Mouse (Mus musculus) kidney, embryonic 16.5 days (tissue): ENCODE data around the gene Gm12216. TPM values are rescaled to one million over a fixed set of nuclear protein-coding genes. Genes with fewer than 3 reads are reported as not detected.
A peak's percentile ranks its signal among the peaks of the same experiment; 100 is the strongest.
"Not testable (repeated sequence)": the region's sequence is repeated elsewhere in the genome, so short reads cannot be mapped to it uniquely, and the experiment has no call there.

Experiments used
- ATAC-seq: fragments of 200-750 bp; cut with Nextera tagmentation; 2 replicates; pipeline ENCODE4 v1.8.0; 2017; ENCODE audit warnings: moderate TSS enrichment; ENCODE audit not compliant: low FRiP score, low TSS enrichment
- H3K27ac ChIP-seq: fragments of 300-500 bp; sonication (generic); 2 replicates; pipeline ENCODE4 v1.5.1; 2014; ENCODE audit warnings: low read length
- H3K27me3 ChIP-seq: fragments of 300-500 bp; sonication (generic); 2 replicates; pipeline ENCODE4 v1.6.1; 2014; ENCODE audit warnings: low read length, control low read depth, mixed read lengths; ENCODE audit not compliant: insufficient read depth
- H3K36me3 ChIP-seq: fragments of 300-500 bp; sonication (generic); 2 replicates; pipeline ENCODE4 v1.6.1; 2014; ENCODE audit warnings: low read length, control low read depth, mixed read lengths; ENCODE audit not compliant: insufficient read depth
- H3K4me1 ChIP-seq: fragments of 300-500 bp; sonication (generic); 2 replicates; pipeline ENCODE4 v1.6.1; 2014; ENCODE audit warnings: low read length, control low read depth, mixed read lengths; ENCODE audit not compliant: insufficient read depth
- H3K4me2 ChIP-seq: fragments of 300-500 bp; sonication (generic); replicated peaks from 2 replicates; pipeline ENCODE4 v1.6.1; 2014; ENCODE audit warnings: low read depth, low read length
- H3K4me3 ChIP-seq: fragments of 300-500 bp; sonication (generic); 2 replicates; pipeline ENCODE4 v1.5.1; 2014; ENCODE audit warnings: mild to moderate bottlenecking, low read length
- H3K9ac ChIP-seq: fragments of 300-500 bp; sonication (generic); replicated peaks from 2 replicates; pipeline ENCODE4 v1.6.1; 2014; ENCODE audit warnings: low read length
- H3K9me3 ChIP-seq: fragments of 300-500 bp; sonication (generic); 2 replicates; pipeline ENCODE4 v1.6.1; 2016; ENCODE audit warnings: low read length, control low read depth
- WGBS: fragments of 180-500 bp; shearing (Covaris S2); extraction: QIAGEN DNeasy Blood & Tissue Kit; methylation state at CpG from one replicate; pipeline ENCODE4 v1.1.7; 2014; 5-methylcytosine and 5-hydroxymethylcytosine counted together
- polyA plus RNA-seq: library from polyadenylated mRNA; unstranded; fragments of >200 nt; fragmentation: Nextera tagmentation; extraction: Ambion mirVana; gene quantifications from 2 replicates; pipeline ENCODE4 v1.2.1, GENCODE M21; 2015

The Gm12216 gene
- polyA plus RNA-seq, 1 experiment from 2014 or later = 1.1 TPM

DNA sequence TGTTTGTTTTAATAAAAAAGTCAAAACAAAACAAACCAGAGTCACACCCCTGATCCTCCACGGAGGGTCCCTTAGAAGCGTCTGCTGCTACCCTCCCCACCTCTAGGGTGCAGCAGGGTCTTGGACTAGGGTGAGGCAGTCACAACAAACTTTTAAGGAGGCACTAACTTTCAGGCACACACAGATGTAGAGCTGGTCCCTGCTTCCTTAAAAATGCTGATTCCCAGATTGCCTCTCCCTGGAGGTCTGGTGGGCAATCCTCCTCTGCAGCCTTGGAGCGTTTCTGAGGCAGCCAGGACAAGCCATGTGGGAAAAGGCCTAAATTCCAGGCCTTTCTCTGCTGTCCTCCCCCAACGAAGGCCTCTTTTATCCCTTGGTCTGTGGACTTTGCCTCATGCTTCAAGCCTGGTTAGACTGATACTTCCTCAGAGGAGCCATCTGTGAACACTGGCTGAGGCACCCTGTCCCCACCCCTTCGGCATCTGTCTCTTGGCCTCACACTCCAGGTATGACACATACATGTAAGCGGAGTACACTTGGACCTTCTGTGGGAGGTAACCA is 100.2 kb downstream of the Gm12216 start:
- 0 out of 2 replicates have a peak, but pooled peaks have one; percentile 14 for ATAC-seq
- H3K9ac ChIP-seq = no peak overlapping the region; the same call in 1 of the 2 replicates
- H3K27me3 ChIP-seq = no peaks in the 10 kb centered on the region
- WGBS = 37% methylated on average over 6 of the region's 6 CpGs
- H3K36me3 ChIP-seq = no peaks in the 10 kb centered on the region
- H3K4me1 ChIP-seq = peaks cover 51% of the 10 kb centered on the region
- H3K4me3 ChIP-seq = no peak overlapping the region
- no peak overlapping the region for H3K4me2 ChIP-seq
- no peaks in the 10 kb centered on the region for H3K9me3 ChIP-seq
- H3K27ac ChIP-seq = peak overlapping the region; percentile 52

DNA sequence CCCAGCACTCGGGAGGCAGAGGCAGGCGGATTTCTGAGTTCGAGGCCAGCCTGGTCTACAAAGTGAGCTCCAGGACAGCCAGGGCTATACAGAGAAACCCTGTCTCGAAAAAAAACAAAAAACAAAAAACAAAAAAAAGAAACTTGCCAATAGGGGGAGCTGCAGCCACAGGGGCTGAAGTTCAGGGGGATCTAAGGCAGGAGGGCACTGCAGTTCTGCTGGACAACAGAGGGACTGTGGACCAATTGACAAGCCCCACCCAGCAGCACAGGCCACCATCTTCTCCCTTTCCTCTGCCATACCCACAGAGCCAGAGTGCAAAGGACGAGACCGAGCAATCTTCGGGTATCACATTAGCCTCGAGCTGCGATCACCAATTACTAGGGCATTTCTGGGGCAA is 101.0 kb downstream of the Gm12216 start:
- WGBS = 70% methylated on average over 8 of the region's 9 CpGs
- not testable (repeated sequence) for H3K27ac ChIP-seq, H3K4me3 ChIP-seq, H3K4me2 ChIP-seq, H3K27me3 ChIP-seq, H3K9me3 ChIP-seq, H3K9ac ChIP-seq, ATAC-seq, H3K36me3 ChIP-seq
- H3K4me1 ChIP-seq = peaks cover 43% of the 10 kb centered on the region

DNA sequence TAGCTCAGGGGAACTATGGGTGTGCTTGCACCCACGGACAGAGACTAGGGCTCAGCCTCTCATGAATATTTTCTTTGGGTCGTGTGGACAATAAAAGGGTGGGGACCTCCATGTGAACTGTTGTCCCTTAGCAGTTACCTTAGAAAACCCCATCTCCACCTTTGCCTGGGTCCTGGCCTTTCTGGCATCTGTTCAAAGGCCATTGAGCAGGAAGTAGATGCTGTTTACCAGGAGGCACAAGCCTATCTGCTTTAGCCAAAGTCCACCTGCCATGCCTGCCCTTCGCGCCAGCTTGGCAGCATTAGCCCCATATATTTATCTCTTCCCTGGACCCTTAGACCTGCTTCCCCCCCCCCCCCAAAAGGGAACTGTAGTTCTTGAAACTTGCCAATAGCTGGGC is 101.4 kb downstream of the Gm12216 start:
- H3K9me3 ChIP-seq = no peaks in the 10 kb centered on the region; the same call in 1 of the 2 replicates
- no peaks in the 10 kb centered on the region for H3K36me3 ChIP-seq
- no peaks in the 10 kb centered on the region for H3K27me3 ChIP-seq
- 89% methylated on average over 4 of the region's 4 CpGs for WGBS
- no peak overlapping the region for H3K4me3 ChIP-seq
- H3K27ac ChIP-seq = no peak overlapping the region
- no peak overlapping the region for H3K4me2 ChIP-seq
- no peak for ATAC-seq
- H3K9ac ChIP-seq = no peak overlapping the region
- peaks cover 38% of the 10 kb centered on the region for H3K4me1 ChIP-seq

DNA sequence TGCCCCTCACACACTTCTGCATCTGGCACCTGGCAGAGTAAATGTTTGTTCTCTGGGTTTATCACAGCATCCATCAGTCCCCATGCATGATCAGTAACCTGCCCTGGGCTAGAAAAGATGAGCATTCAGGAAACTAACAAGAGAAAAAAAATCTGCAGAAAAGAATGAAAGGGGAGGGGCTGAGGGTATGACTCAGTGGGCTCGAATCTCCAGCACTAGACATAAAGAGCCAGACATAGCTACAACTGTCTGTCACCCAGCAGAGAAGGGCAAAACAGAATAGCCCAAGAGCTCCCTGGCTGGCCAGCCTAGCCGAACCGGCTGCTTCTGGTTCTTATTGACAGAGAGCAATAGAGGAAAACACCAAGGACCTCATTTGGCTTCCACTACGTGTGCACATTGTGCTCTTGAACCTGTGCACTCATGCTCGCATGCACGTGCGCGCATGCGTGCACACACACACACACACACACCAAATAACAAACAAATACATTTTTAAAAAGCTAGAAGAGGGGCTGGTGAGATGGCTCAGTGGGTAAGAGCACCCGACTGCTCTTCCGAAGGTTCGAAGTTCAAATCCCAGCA is 104.0 kb downstream of the Gm12216 start:
- Histone ChIP-seq H3K36me3 (no peaks in the 10 kb centered on the region), H3K9me3 (no peaks in the 10 kb centered on the region; the same call in 1 of the 2 replicates), H3K27ac (no peak overlapping the region), H3K4me2 (no peak overlapping the region), H3K9ac (no peak overlapping the region), H3K4me3 (no peak overlapping the region), H3K4me1 (peaks cover 18% of the 10 kb centered on the region), H3K27me3 (no peaks in the 10 kb centered on the region)
- no peak for ATAC-seq
- 74% methylated on average over 12 of the region's 12 CpGs for WGBS

DNA sequence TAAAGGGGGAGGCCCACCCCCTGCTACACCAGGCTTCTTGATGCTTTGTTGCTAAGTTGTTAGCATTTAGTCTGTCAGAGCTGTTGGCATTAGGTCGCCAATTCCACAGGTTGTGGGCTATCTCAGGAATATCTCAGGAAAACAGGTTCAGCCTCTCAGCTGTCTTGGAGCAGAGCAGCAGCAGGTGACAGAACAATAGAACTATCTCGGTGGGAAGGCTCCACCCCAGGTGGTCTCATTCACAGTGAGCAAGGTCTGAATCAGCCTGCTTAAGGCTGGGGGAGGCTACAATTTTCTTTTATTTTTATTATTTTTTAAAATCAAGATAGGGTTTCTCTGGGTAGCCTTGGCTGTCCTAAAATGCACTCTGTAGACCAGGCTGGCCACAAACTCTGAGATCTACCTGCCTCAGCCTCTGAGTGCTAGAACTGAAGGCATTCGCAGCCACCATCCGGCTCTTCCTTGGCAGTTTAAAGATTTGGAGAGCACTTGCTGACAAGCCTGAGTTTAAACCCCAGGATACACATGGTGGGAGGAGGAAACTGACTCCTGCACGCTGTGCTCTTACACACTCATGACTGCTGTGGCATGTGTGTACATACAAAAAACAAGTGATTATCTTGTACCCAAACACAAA is 109.2 kb downstream of the Gm12216 start:
- 57% methylated on average over 5 of the region's 5 CpGs for WGBS
- Histone ChIP-seq H3K4me2 (no peak overlapping the region), H3K9ac (no peak overlapping the region), H3K4me3 (no peak overlapping the region), H3K36me3 (no peaks in the 10 kb centered on the region), H3K27ac (no peak overlapping the region), H3K27me3 (no peaks in the 10 kb centered on the region), H3K9me3 (no peaks in the 10 kb centered on the region; the same call in 1 of the 2 replicates), H3K4me1 (no peaks in the 10 kb centered on the region)
- ATAC-seq = no peak

DNA sequence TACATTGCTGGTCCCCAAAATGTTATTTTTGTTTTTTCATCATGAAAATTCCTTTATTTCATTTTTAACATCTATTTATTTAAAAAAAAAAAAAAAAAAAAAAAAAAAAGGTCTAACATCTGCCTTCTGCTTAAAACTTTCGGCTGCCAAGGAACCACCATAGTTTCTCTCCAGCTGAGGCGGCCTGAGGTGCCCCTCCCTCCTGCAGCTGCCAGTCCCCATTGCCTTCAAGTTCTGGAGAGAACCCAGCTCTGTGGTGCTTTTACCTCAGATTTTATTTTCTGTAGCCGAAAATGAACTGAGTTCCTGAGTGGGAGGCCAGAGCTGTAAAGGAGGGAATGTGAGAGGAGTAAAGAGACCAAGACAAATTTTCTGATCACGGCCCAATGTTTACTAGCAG is 109.8 kb downstream of the Gm12216 start:
- H3K9me3 ChIP-seq = no peaks in the 10 kb centered on the region; the same call in 1 of the 2 replicates
- no peaks in the 10 kb centered on the region for H3K27me3 ChIP-seq
- H3K4me3 ChIP-seq = no peak overlapping the region
- no peaks in the 10 kb centered on the region for H3K4me1 ChIP-seq
- H3K36me3 ChIP-seq = no peaks in the 10 kb centered on the region
- 64% methylated on average over 4 of the region's 4 CpGs for WGBS
- H3K9ac ChIP-seq = no peak overlapping the region
- H3K4me2 ChIP-seq = no peak overlapping the region
- H3K27ac ChIP-seq = no peak overlapping the region
- ATAC-seq = no peak

DNA sequence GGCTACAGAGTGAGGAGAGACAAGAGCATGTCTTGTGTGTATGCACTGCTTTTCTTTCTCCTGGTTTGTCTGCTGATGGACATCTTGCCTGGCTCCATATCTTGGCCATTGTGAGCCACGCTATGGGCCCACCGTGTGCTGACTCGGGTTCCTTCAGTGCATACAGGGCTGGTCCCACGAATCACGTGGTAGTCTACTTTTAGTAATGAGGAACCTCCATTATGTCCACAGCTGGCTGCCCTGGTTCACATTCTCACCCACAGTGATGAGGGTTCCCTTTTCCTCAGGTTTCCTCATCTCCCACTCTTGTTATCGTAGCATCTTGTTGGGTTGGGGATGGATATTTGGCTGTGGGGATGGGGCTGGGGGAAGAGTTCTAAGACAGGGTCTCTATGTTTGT is 110.4 kb downstream of the Gm12216 start:
- Histone ChIP-seq H3K9ac (no peak overlapping the region), H3K4me3 (no peak overlapping the region), H3K36me3 (no peaks in the 10 kb centered on the region), H3K27me3 (no peaks in the 10 kb centered on the region), H3K4me2 (no peak overlapping the region), H3K4me1 (no peaks in the 10 kb centered on the region), H3K27ac (no peak overlapping the region), H3K9me3 (no peaks in the 10 kb centered on the region; the same call in 1 of the 2 replicates)
- ATAC-seq = no peak
- 88% methylated on average over 6 of the region's 6 CpGs for WGBS

DNA sequence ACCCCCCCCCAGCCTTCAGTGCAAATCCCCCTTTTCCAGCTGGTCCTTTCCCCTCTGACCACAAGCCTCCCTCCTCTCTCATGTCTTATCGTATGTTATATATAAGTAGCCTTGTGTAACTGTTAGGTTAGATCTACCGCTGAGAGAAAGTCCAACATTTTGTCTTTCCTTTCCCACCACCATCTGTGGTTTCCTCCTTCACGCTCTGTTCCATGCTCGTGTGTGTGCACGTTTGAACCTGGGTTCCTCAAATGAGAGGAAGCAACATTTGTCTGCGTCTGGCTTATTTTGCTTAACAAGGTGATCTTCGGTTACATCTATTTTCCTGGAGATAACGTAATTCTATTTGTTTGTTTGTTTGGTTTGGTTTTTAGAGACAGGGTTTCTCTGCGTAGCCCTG is 111.1 kb downstream of the Gm12216 start:
- H3K27me3 ChIP-seq = no peaks in the 10 kb centered on the region
- no peak overlapping the region for H3K27ac ChIP-seq
- WGBS = 86% methylated on average over 9 of the region's 9 CpGs
- no peak overlapping the region for H3K4me3 ChIP-seq
- H3K9ac ChIP-seq = no peak overlapping the region
- ATAC-seq = no peak
- H3K4me1 ChIP-seq = no peaks in the 10 kb centered on the region
- no peaks in the 10 kb centered on the region for H3K36me3 ChIP-seq
- no peaks in the 10 kb centered on the region for H3K9me3 ChIP-seq
- no peak overlapping the region for H3K4me2 ChIP-seq

DNA sequence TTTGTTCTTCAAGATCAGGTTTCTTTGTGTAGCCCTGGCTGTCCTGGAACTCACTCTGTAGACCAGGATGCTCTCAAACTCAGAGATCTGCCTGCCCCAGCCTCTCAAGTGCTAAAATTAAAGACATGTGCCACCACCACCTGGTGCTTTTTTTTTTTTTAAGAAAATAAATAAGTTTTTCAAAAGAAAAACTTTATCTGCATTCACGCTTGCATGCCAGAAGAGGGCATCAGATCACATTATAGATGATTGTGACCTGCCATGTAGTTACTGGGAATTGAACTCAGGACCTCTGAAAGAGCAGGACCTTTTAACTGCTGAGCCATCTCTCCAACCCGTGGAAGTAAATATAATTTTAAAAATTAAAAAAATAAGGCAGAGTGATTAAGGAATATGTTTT is 113.8 kb downstream of the Gm12216 start:
- Histone ChIP-seq H3K4me2 (no peak overlapping the region), H3K27me3 (no peaks in the 10 kb centered on the region), H3K9me3 (no peaks in the 10 kb centered on the region), H3K9ac (no peak overlapping the region), H3K4me3 (no peak overlapping the region), H3K4me1 (no peaks in the 10 kb centered on the region), H3K27ac (no peak overlapping the region), H3K36me3 (no peaks in the 10 kb centered on the region)
- WGBS = 87% methylated on average over 2 of the region's 2 CpGs
- ATAC-seq = no peak

DNA sequence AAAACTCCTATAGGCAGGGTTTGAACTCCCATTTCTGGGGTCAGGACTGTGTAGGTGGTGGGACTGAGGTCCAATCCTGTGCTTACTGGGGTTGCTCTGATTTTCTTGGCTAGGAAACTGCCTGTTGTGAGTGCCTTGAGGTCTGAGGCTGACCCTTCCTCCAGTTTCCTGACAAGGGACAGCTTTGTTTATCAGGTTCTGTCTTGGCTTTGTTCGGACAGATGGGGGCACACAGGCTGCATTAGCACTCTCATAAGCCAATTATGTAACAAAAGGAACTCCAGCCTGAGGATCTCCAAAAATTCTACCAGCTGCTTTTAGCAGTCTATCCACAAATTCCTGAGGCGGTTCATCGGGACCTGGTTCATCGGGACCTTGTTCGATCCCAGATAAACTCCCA is 116.7 kb downstream of the Gm12216 start:
- WGBS = 51% methylated on average over 5 of the region's 5 CpGs
- H3K4me3 ChIP-seq = no peak overlapping the region
- no peak overlapping the region for H3K27ac ChIP-seq
- H3K36me3 ChIP-seq = no peaks in the 10 kb centered on the region
- H3K9ac ChIP-seq = no peak overlapping the region
- ATAC-seq = no peak
- H3K4me2 ChIP-seq = no peak overlapping the region
- H3K27me3 ChIP-seq = no peaks in the 10 kb centered on the region
- no peaks in the 10 kb centered on the region for H3K9me3 ChIP-seq
- H3K4me1 ChIP-seq = no peaks in the 10 kb centered on the region
